Mouse (Mus musculus) lung, adult 18-20 months (tissue): ENCODE data around the gene Kbtbd13.
A peak's percentile ranks its signal among the peaks of the same experiment; 100 is the strongest.
"Not testable (repeated sequence)": the region's sequence is repeated elsewhere in the genome, so short reads cannot be mapped to it uniquely, and the experiment has no call there.

Source experiments
- DNase-seq, 2 experiments: peaks; one replicate each; pipeline ENCODE4 v3.0.0; 2022; ENCODE audit warnings: mixed read lengths in 2 of 2

Kbtbd13 gene

DNA sequence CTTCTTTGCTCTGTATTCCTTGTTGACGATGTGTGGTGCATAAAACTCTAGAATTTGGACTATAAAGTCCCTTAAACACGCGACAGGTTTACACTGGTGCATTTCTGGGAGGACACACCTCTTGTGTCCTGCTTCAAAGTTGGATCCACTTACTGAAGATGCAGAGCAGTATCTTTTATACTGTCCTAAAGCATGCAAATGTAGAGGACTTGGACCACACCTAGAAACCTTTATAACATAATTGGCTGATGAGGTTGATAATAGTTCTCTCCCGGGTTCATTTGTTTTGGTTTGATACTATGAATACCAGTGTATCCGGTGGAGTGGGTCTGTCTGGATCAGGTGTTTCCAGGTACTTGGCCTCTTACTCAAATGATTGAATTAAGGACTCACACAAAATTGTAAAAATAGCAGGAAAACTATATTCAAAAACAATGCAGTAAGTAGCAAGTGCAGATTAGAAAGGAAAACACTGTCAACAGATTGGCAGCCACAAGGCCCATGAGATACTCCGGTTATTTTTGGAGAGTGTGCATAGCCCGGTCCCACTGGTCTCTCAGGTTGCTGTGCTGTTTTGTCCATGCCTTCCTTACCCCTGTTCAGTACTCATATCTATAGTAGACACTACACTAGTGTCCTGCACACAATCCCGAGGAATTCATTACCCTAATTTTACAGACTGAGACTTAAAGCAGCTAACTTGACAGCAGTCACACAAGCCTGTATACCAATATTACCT is 44.2 kb downstream of the Kbtbd13 start:
- DNase-seq = no peak

DNA sequence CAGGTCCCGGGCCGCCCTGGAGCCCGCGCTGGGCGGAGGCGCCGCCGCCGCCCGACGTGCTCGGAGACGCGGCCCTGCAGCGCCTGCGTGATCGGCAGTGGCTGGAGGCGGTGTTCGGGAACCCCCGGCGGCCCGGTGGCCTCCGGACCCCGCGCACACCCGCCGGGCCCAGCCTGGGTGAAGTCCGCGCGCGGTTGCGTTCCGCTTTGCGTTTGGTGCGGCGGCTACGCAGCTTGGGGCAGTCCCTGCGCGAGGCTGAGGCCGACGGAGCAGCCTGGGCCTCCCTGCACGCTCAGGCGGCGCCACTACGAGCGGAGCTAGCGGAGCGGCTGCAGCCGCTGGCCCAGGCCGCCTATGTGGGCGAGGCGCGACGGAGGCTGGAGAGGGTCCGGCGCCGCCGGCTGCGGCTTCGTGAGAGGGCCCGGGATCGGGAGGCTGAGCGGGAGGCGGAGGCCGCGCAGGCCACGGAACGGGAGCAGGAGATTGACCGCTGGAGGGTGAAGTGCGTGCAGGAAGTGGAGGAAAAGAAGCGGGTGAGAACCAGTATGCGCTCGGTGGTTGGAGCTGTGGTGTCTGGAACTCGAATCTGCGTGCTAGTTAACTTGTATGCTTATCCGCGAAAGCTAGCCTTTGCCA is 44.9 kb downstream of the Kbtbd13 start:
- peak; percentile 18 to 20 for DNase-seq

DNA sequence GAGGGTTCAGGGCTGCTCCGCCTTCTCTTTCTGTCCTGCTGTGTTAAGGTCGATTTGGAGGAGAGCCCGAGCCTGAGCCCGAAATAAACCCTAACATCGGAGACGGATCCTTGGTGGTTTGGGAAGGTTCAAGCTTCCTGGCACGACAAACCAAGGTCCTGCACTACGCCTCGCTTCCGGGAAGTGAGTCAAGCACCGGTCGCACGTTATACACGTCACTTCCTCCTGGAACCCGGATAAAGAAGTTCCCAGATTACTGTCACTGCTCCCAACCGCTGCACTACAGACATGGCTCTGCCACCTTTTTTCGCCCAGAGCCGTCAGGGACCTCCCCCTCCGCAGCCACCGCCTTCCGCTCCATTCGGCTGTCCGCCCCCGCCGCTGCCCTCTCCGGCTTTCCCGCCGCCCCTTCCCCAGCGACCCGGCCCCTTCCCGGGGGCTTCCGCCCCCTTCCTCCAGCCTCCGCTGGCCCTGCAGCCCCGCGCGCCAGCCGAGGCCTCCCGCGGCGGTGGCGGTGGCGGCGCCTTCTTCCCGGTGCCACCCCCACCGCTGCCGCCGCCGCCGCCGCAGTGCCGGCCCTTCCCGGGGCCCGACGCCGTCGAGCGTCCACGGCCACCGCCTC is 45.5 kb downstream of the Kbtbd13 start, which contains the start of gene Pdcd7:
Pdcd7 (plus strand) TSS at position 251 of the 622 bp plus-strand sequence.
- peak; percentile 96 to 97 for DNase-seq

DNA sequence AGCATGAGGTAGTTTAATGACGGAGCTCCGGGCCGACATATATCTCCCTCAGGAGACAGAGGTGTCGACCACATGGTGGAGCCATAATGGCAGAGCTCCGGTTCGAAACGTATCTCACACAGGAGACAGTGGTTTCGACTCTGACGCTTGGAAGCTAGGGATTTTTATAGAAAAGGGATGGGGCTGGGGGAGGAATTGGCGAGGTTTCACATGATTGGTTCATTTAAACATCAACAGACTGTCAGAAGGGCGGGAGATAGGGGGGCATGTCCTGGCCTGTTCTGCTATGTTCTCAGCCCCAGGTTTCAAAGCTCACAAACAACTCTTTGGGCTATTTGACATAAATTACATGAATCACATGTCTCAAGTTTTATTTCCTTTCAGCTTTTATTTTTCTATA is 46.0 kb downstream of the Kbtbd13 start:
- DNase-seq = not testable (repeated sequence)

DNA sequence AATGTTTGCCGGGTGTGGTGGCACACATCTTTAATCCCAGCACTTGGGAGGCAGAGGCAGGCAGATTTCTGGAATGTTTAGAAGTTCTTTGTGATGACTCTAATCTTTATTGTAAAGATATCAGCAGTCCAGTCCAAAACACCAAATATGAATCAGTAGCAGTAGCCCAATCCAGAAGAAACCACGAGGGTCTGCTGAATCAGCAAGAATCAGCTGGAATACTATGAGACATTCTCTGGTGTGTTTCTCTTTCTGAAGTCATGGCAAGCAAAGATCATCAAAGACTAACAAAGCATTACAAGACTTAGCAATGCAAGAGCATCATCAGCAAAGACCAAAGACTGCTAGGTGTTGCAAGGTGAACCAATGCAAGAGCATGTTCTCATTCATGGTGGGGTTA is 51.0 kb downstream of the Kbtbd13 start:
- no peak for DNase-seq

DNA sequence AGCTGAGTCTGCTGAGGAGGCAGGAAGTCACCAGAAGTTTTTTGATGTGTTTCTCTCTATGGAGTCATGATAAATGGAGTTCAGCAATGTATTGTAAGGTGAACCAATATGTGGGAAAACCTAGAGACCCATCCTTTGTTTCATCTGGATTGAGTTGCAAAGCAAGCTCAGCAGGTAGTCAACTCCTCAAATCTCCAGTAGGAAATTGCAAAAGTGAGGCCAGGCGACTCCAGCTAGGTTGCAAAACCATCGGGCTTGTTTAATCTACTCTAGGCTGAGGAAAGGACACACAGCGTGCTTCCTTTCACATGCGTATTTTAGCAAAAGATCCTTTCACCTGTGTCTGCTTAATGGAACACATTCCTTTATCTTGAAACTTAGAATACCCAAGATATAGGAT is 52.3 kb downstream of the Kbtbd13 start:
- no peak for DNase-seq
